8 mouse cellular contexts compared by ENCODE assay signal in the genomic region with DNA sequence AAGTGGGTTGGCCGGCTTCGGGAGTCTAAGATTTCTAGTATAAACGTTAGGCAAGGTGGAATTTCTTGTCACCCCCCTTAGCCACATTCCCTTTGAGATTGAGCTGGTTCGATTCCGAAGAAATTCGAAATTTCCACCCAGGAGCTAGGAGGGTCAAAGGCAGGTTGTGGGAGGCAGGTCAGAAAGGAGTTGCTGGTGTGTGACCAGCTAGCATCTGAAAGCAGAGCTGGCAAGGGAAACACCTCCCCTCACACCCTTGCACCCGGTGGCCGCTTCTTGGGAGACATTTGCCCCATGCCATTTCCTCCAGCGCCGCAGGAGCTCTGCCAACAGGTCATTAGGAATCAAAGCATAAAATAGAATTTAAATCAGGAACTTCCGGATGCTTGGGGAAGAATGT. TPM values are rescaled to one million over a fixed set of nuclear protein-coding genes. Genes with fewer than 3 reads are reported as not detected.
DNase-seq lines count a peak whose midpoint lies in the region; ATAC-seq lines count a peak whose summit lies in the region.

No protein-coding gene starts in this region.

- peak overlapping the region; percentile 91 for H3K9ac ChIP-seq in neural tube, embryonic 13.5 days

- no peaks in the 10 kb centered on the region for H3K36me3 ChIP-seq in neural tube, embryonic 13.5 days

- WGBS in neural tube, embryonic 13.5 days, result 2% methylated on average over 11 of the region's 11 CpGs

- no peak for ATAC-seq in neural tube, embryonic 13.5 days (ENCODE audit: low read depth)

- H3K9me3 ChIP-seq in neural tube, embryonic 13.5 days, result no peaks in the 10 kb centered on the region

- peak; percentile 45 for DNase-seq in embryo, embryonic 10 days (ENCODE audit: low spot score)
- no peak for DNase-seq in embryo, embryonic 9.5 days (ENCODE audit: extremely low spot score)
- DNase-seq in thymus, postnatal 4 days, result peak; percentile 12
- DNase-seq in thymus, adult 18-20 months, result no peak
- DNase-seq in kidney, postnatal 36 days, result peak; percentile 41 to 65
- no peak for DNase-seq in cerebellum, adult 11-12 months
- no peak for DNase-seq in spleen, postnatal 14 days (ENCODE audit: low spot score in 2 of 2)

- H3K27me3 ChIP-seq in neural tube, embryonic 13.5 days, result peaks cover 6% of the 10 kb centered on the region; the same call in 1 of the 2 replicates

- no peak overlapping the region for H3K27ac ChIP-seq in neural tube, embryonic 13.5 days (replicated peaks)

- H3K4me1 ChIP-seq in neural tube, embryonic 13.5 days (replicated peaks), result peaks cover 16% of the 10 kb centered on the region

- peak overlapping the region; percentile 87 for H3K4me3 ChIP-seq in neural tube, embryonic 13.5 days

- peak overlapping the region; percentile 98 for H3K4me2 ChIP-seq in neural tube, embryonic 13.5 days

RNA-seq across cellular contexts. Expression of a gene that starts 2.5 kb away (rescaled TPM):
- polyA plus RNA-seq in neural tube, embryonic 13.5 days (2015; fragmentation: Nextera tagmentation; extraction: Ambion mirVana), result 37.1 and 40.5 TPM in 2 replicates

Comparison
In these comparisons a context has a peak if more than half of its experiments do, and no peak if none do; other contexts are left out.
1. DNase-seq: peak in embryo, embryonic 10 days (single experiment), thymus, postnatal 4 days (single experiment) and kidney, postnatal 36 days (2 of 2); none in embryo, embryonic 9.5 days (single experiment), thymus, adult 18-20 months (0 of 2), cerebellum, adult 11-12 months (single experiment) and spleen, postnatal 14 days (0 of 2).